Mouse (Mus musculus) adrenal gland, postnatal 25 days (tissue): ENCODE results near the gene Acsm3. TPM values are rescaled to one million over a fixed set of nuclear protein-coding genes. Genes with fewer than 3 reads are reported as not detected.

Experiments used
- DNase-seq: peaks from one replicate; pipeline ENCODE4 v3.0.0; 2021; ENCODE audit warnings: mixed read lengths
- total RNA-seq: library from RNA; stranded (reverse); gene quantifications from 2 replicates; pipeline ENCODE4 v1.2.3, GENCODE M21; 2021

Acsm3 gene
- total RNA-seq, 1 experiment from 2014 or later, result 38.2 TPM

DNA sequence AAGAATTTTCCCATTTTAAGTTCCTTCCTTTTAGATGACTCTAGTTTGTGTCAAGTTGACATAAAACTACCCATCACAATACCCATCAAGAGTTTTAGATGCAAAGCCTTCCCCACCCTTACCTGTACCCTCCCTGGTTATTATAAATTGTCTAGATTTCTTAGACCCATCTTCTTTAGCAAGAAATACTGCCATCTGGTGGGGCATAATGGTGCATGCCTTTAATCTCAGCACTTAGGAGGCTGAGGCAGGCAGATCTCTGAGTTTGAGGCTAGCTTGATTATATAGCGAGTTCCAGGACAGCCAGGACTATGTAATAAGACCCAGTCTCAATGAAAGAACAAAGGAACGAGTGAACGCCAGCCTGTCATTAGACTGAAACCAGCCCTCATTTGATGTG lies 39.8 kb downstream of the Acsm3 start:
- no peak for DNase-seq

DNA sequence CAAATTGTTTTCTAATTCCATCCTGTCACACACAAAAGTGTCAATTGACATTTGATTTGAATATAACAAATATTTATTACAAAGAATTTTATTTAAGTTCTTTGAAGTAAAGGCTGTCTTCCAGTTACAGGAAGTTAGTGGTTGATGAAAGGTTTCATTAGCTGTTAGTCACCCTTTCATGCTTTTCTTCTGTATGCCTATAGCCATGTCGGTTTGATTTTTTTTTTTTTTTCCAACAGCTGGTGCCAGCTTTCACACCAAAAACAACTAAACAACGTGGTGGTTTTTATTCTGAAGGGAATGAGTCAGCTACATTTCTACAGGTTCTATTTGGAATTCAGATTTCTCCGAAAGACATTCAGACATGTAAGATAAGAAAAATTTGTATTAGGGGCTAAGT lies 40.3 kb downstream of the Acsm3 start:
- no peak for DNase-seq

DNA sequence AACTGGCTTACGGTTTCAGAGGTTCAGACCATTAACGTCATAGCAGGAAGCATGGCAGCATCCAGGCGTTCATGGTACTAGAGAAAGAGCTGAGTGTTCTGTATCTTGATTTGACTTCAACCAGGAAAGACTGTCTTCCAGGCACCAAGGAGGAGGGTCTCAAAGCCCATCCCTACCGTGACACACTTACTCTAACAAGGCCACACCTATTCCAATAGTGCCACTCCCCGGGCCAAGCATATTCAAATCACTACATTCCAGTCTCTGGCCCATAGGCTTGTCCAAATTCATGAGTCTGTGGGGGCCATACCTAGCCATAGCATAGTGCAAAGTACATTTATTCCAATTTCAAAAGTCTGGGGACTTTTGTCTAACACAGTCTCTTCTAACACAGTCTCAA lies 46.7 kb downstream of the Acsm3 start:
- no peak for DNase-seq

DNA sequence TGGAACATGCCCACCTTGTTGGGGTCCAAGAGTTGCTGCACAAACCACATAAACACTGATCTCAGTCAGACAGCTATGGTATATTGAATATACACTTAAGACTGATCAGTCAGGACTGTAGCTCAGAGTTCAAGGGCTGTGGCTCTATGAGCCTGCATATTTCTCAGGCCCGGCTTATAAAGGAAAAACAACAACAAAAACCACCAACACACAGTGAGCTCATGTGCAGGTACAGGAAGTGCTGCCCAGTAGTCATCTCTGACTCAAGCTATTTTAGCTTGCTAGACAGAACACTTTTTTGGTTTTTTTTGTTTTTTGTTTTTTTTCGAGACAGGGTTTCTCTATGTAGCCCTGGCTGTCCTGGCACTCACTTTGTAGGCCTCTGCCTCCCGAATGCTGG lies 48.0 kb downstream of the Acsm3 start:
- DNase-seq, result no peak

DNA sequence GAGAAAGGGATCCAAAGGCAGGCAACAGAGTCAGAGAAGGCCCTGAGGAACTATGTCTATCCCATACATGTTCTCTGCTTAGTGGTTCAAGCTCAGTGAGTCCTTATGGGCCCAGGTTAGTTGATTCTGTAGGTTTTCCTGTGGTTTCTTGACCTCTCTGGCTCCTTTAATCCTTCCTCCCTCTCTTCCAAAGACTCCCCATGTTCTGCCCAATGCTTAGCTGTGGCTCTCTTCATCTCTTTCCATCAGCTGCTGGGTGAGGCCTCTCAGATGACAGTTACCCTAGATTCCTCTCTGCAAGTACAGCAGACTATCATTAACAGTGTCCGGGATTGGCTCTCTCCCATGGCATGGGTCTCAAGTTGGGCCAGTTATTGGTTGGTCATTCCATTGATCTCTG lies 74.6 kb downstream of the Acsm3 start:
- DNase-seq, result no peak

DNA sequence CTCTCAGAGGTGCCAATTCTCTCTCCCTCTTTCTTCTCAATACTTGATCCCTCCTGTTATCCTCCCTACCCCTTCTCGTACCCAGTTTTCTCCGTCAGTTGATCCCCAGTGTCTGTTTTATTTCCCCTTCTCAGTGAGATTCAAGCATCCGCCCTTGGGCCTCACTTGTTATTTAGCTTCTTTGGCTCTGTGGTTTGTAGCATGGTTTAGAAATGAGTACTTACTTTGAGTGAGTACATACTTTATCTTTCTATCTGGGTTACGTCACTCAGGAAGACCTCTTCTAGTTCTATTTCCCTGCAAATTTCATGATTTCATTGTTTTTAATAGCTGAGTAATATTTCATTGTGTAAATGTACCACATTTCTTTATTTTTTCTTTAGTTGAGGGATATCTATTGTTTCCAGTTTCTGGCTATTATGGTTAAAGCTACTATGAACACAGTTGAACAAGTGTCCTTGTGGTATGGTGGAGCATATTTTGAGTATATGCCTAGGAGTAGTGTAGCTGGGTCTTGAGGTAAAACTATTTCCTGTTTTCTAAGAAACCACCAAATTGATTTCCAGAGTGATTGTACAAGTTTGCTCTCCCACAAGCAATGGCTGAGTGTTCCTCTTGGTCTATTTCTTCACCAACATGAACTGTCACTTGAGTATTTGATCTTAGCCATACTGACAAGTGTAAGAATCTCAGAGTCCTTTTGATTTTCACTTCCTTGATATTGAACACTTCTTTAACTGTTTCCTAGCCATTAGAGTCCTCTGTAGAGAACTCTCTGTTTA lies 75.5 kb downstream of the Acsm3 start:
- no peak for DNase-seq

Other genes with a start within 250 kb of the Acsm3 start
- 3.0 and 3.3 TPM in 2 replicates for gene Acsm5, start 241.5 kb upstream of the Acsm3 start, total RNA-seq
- gene Pdilt, start 237.4 kb upstream of the Acsm3 start, total RNA-seq, result not detected in 2 replicates
- not detected in 2 replicates for gene Acsm2, start 206.6 kb upstream of the Acsm3 start, total RNA-seq
- 3.5 TPM in 1 of 2 replicates, not detected in the other for gene Acsm1, start 153.9 kb upstream of the Acsm3 start, total RNA-seq
- gene Acsm4, start 70.9 kb upstream of the Acsm3 start, total RNA-seq, result not detected in 2 replicates
- gene Thumpd1, start 40.1 kb upstream of the Acsm3 start, total RNA-seq, result 31.1 and 35.9 TPM in 2 replicates
- 8.6 and 9.4 TPM in 2 replicates for gene Rexo5, start 33.1 kb downstream of the Acsm3 start, total RNA-seq
- 7.3 and 7.8 TPM in 2 replicates for gene Eri2, start 33.1 kb downstream of the Acsm3 start, total RNA-seq
- 7.7 and 11.4 TPM in 2 replicates for gene Lyrm1, start 134.9 kb downstream of the Acsm3 start, total RNA-seq
- 27.5 and 28.3 TPM in 2 replicates for gene Dcun1d3, start 135.4 kb downstream of the Acsm3 start, total RNA-seq